Mouse (Mus musculus): ENCODE measurements at regions not wholly inside any gene's neighbourhood (a gene's known extent, or its start where the extent isn't known, plus 50 kb on each side); places are given as distances from the start of the nearest gene placed in this dataset.
A peak's percentile ranks its signal among the peaks of the same experiment; 100 is the strongest.
"Not testable (repeated sequence)": the region's sequence is repeated elsewhere in the genome, so short reads cannot be mapped to it uniquely, and the experiment has no call there.

GRCm38 (mm10) chr17:48678216-48678832 lies 223.6 kb downstream of the Unc5cl start:
- DNase-seq: no peak

GRCm38 (mm10) chr17:48680331-48680730 lies 225.6 kb downstream of the Unc5cl start:
- no peak for DNase-seq

GRCm38 (mm10) chr17:48688944-48689343 lies 234.2 kb downstream of the Unc5cl start:
- no peak for DNase-seq

- DNase-seq: no peak
Measured at GRCm38 (mm10) chr17:48698456-48698855, 233.7 kb upstream of the Lrfn2 start.

- DNase-seq: peak in 1 of 2 experiments; percentile 47
Measured at GRCm38 (mm10) chr17:48700591-48700990, 231.6 kb upstream of the Lrfn2 start.

GRCm38 (mm10) chr17:48720506-48720905 lies 211.7 kb upstream of the Lrfn2 start:
- no peak for DNase-seq

GRCm38 (mm10) chr17:48723286-48723685 lies 208.9 kb upstream of the Lrfn2 start:
- no peak for DNase-seq

- DNase-seq: no peak
Measured at GRCm38 (mm10) chr17:48724513-48725112, 207.6 kb upstream of the Lrfn2 start.

GRCm38 (mm10) chr17:48726460-48726859 lies 205.7 kb upstream of the Lrfn2 start:
- no peak for DNase-seq

- no peak for DNase-seq
Measured at GRCm38 (mm10) chr17:48733801-48734200, 198.4 kb upstream of the Lrfn2 start.

GRCm38 (mm10) chr17:48737181-48737580 lies 195.0 kb upstream of the Lrfn2 start:
- DNase-seq: not testable (repeated sequence)

- DNase-seq: peak; percentile 4 to 22
Measured at GRCm38 (mm10) chr17:48738708-48739107, 193.5 kb upstream of the Lrfn2 start.

- no peak for DNase-seq
Measured at GRCm38 (mm10) chr17:48742769-48743405, 189.3 kb upstream of the Lrfn2 start.

- no peak for DNase-seq
Measured at GRCm38 (mm10) chr17:48770099-48770498, 162.1 kb upstream of the Lrfn2 start.

- DNase-seq: no peak
Measured at GRCm38 (mm10) chr17:48771721-48772320, 160.4 kb upstream of the Lrfn2 start.

- peak; percentile 7 to 17 for DNase-seq
Measured at GRCm38 (mm10) chr17:48774172-48774890, 157.8 kb upstream of the Lrfn2 start.

GRCm38 (mm10) chr17:48775479-48775878 lies 156.7 kb upstream of the Lrfn2 start:
- DNase-seq: no peak

GRCm38 (mm10) chr17:48776502-48776902 lies 155.7 kb upstream of the Lrfn2 start:
- no peak for DNase-seq

GRCm38 (mm10) chr17:48780217-48780616 lies 152.0 kb upstream of the Lrfn2 start:
- no peak for DNase-seq

- DNase-seq: no peak
Measured at GRCm38 (mm10) chr17:48784417-48784816, 147.8 kb upstream of the Lrfn2 start.

- no peak for DNase-seq
Measured at GRCm38 (mm10) chr17:48786501-48786900, 145.7 kb upstream of the Lrfn2 start.

- no peak for DNase-seq
Measured at GRCm38 (mm10) chr17:48789846-48790245, 142.3 kb upstream of the Lrfn2 start.

- no peak for DNase-seq
Measured at GRCm38 (mm10) chr17:48790526-48790925, 141.7 kb upstream of the Lrfn2 start.

Data from kidney, postnatal 36 days (tissue).